Mouse (Mus musculus) kidney, adult 2 months (tissue): Measurements from ENCODE around the gene Dnajc1.

ENCODE experiments used
- CTCF ChIP-seq: fragments of 200-500 bp; conservative IDR thresholded peaks from 2 replicates; pipeline ENCODE4 v1.5.1; 2011; ENCODE audit warnings: low read depth, mild to moderate bottlenecking, control low read depth, low read length, moderate library complexity, mixed read lengths; ENCODE audit not compliant: insufficient read depth, insufficient read length
- POLR2A ChIP-seq: fragments of 200-500 bp; IDR thresholded peaks from one replicate; pipeline ENCODE4 v1.6.1; 2011; ENCODE audit warnings: low read depth, low read length, control low read depth

DNA sequence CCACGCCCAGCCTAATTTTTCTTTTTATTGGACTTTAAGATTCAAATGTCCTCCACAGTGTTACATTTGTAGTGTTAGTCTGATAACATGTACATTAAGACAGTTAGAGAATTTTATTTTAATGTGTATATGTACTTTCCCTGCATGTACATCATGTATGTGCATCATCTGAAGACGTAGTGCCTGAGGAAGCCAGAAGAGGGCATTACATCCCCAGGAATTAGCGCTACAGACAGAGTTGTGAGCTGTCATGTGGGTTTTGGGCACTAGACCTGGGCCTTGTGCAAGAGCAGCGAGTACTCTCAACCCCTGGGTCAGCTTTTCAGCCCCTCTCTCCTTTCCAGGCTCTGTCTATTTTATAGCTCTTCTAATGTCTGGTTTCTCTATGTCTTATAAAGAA, 189.7 kb downstream of the Dnajc1 start:
- TF ChIP-seq POLR2A (no peak), CTCF (0 out of 2 replicates have a peak, but pooled peaks have one; percentile 14)
